Mouse (Mus musculus) kidney, embryonic 16.5 days (tissue): Measurements from ENCODE around the gene Fam78b. TPM values are rescaled to one million over a fixed set of nuclear protein-coding genes. Genes with fewer than 3 reads are reported as not detected.
A peak's percentile ranks its signal among the peaks of the same experiment; 100 is the strongest.

Source experiments
- ATAC-seq: fragments of 200-750 bp; cut with Nextera tagmentation; 2 replicates; pipeline ENCODE4 v1.8.0; 2017; ENCODE audit warnings: moderate TSS enrichment; ENCODE audit not compliant: low FRiP score, low TSS enrichment
- H3K27ac ChIP-seq: fragments of 300-500 bp; sonication (generic); 2 replicates; pipeline ENCODE4 v1.5.1; 2014; ENCODE audit warnings: low read length
- H3K27me3 ChIP-seq: fragments of 300-500 bp; sonication (generic); 2 replicates; pipeline ENCODE4 v1.6.1; 2014; ENCODE audit warnings: low read length, control low read depth, mixed read lengths; ENCODE audit not compliant: insufficient read depth
- H3K36me3 ChIP-seq: fragments of 300-500 bp; sonication (generic); 2 replicates; pipeline ENCODE4 v1.6.1; 2014; ENCODE audit warnings: low read length, control low read depth, mixed read lengths; ENCODE audit not compliant: insufficient read depth
- H3K4me1 ChIP-seq: fragments of 300-500 bp; sonication (generic); 2 replicates; pipeline ENCODE4 v1.6.1; 2014; ENCODE audit warnings: low read length, control low read depth, mixed read lengths; ENCODE audit not compliant: insufficient read depth
- H3K4me2 ChIP-seq: fragments of 300-500 bp; sonication (generic); replicated peaks from 2 replicates; pipeline ENCODE4 v1.6.1; 2014; ENCODE audit warnings: low read depth, low read length
- H3K4me3 ChIP-seq: fragments of 300-500 bp; sonication (generic); 2 replicates; pipeline ENCODE4 v1.5.1; 2014; ENCODE audit warnings: mild to moderate bottlenecking, low read length
- H3K9ac ChIP-seq: fragments of 300-500 bp; sonication (generic); replicated peaks from 2 replicates; pipeline ENCODE4 v1.6.1; 2014; ENCODE audit warnings: low read length
- H3K9me3 ChIP-seq: fragments of 300-500 bp; sonication (generic); 2 replicates; pipeline ENCODE4 v1.6.1; 2016; ENCODE audit warnings: low read length, control low read depth
- WGBS: fragments of 180-500 bp; shearing (Covaris S2); extraction: QIAGEN DNeasy Blood & Tissue Kit; methylation state at CpG from one replicate; pipeline ENCODE4 v1.1.7; 2014; 5-methylcytosine and 5-hydroxymethylcytosine counted together
- polyA plus RNA-seq: library from polyadenylated mRNA; unstranded; fragments of >200 nt; fragmentation: Nextera tagmentation; extraction: Ambion mirVana; gene quantifications from 2 replicates; pipeline ENCODE4 v1.2.1, GENCODE M21; 2015

Gene Fam78b
- polyA plus RNA-seq, 1 experiment from 2014 or later: 0.34 TPM

GRCm38 (mm10) chr1:167082506-167083100 is 81.4 kb downstream of the Fam78b start:
- WGBS: 20% methylated on average over 4 of the region's 4 CpGs
- H3K4me3 ChIP-seq: no peak overlapping the region
- no peak overlapping the region for H3K4me2 ChIP-seq
- H3K27me3 ChIP-seq: no peaks in the 10 kb centered on the region
- no peaks in the 10 kb centered on the region for H3K36me3 ChIP-seq
- no peaks in the 10 kb centered on the region for H3K9me3 ChIP-seq
- ATAC-seq: peak; percentile 54; the same call in 1 of the 2 replicates
- H3K9ac ChIP-seq: no peak overlapping the region
- no peaks in the 10 kb centered on the region for H3K4me1 ChIP-seq
- H3K27ac ChIP-seq: no peak overlapping the region

GRCm38 (mm10) chr1:167083181-167083580 is 82.0 kb downstream of the Fam78b start:
- Histone ChIP-seq H3K4me2 (no peak overlapping the region), H3K36me3 (no peaks in the 10 kb centered on the region), H3K4me1 (no peaks in the 10 kb centered on the region), H3K27ac (no peak overlapping the region), H3K9me3 (no peaks in the 10 kb centered on the region), H3K9ac (no peak overlapping the region), H3K27me3 (no peaks in the 10 kb centered on the region), H3K4me3 (no peak overlapping the region)
- WGBS: 73% methylated on average over 2 of the region's 2 CpGs
- no peak for ATAC-seq

- H3K4me1 ChIP-seq: no peaks in the 10 kb centered on the region
- no peaks in the 10 kb centered on the region for H3K36me3 ChIP-seq
- H3K9ac ChIP-seq: no peak overlapping the region
- no peaks in the 10 kb centered on the region for H3K9me3 ChIP-seq
- H3K4me2 ChIP-seq: no peak overlapping the region
- H3K4me3 ChIP-seq: no peak overlapping the region
- H3K27ac ChIP-seq: no peak overlapping the region
- ATAC-seq: no peak
- no peaks in the 10 kb centered on the region for H3K27me3 ChIP-seq
Measured at GRCm38 (mm10) chr1:167084330-167084729, 83.1 kb downstream of the Fam78b start.

GRCm38 (mm10) chr1:167085461-167085860 is 84.2 kb downstream of the Fam78b start:
- Histone ChIP-seq H3K4me3 (no peak overlapping the region), H3K4me1 (no peaks in the 10 kb centered on the region), H3K4me2 (no peak overlapping the region), H3K9me3 (no peaks in the 10 kb centered on the region), H3K9ac (no peak overlapping the region), H3K27ac (no peak overlapping the region), H3K27me3 (no peaks in the 10 kb centered on the region), H3K36me3 (no peaks in the 10 kb centered on the region)
- no peak for ATAC-seq
- WGBS: 84% methylated on average over 4 of the region's 4 CpGs

- no peaks in the 10 kb centered on the region for H3K4me1 ChIP-seq
- no peak overlapping the region for H3K27ac ChIP-seq
- no peaks in the 10 kb centered on the region for H3K36me3 ChIP-seq
- H3K4me2 ChIP-seq: no peak overlapping the region
- H3K4me3 ChIP-seq: no peak overlapping the region
- no peak for ATAC-seq
- no peaks in the 10 kb centered on the region for H3K27me3 ChIP-seq
- WGBS: 87% methylated on average over 6 of the region's 6 CpGs
- no peak overlapping the region for H3K9ac ChIP-seq
- H3K9me3 ChIP-seq: no peaks in the 10 kb centered on the region
Measured at GRCm38 (mm10) chr1:167090466-167090865, 89.2 kb downstream of the Fam78b start.

GRCm38 (mm10) chr1:167093551-167093950 is 92.3 kb downstream of the Fam78b start:
- Histone ChIP-seq H3K36me3 (no peaks in the 10 kb centered on the region), H3K4me1 (no peaks in the 10 kb centered on the region), H3K27me3 (no peaks in the 10 kb centered on the region), H3K9me3 (no peaks in the 10 kb centered on the region), H3K27ac (no peak overlapping the region), H3K4me2 (no peak overlapping the region), H3K9ac (no peak overlapping the region), H3K4me3 (no peak overlapping the region)
- WGBS: 63% methylated on average over 3 of the region's 3 CpGs
- no peak for ATAC-seq

GRCm38 (mm10) chr1:167094589-167095148 is 93.5 kb downstream of the Fam78b start:
- H3K4me3 ChIP-seq: no peak overlapping the region
- no peaks in the 10 kb centered on the region for H3K4me1 ChIP-seq
- no peaks in the 10 kb centered on the region for H3K27me3 ChIP-seq
- no peaks in the 10 kb centered on the region for H3K36me3 ChIP-seq
- no peaks in the 10 kb centered on the region for H3K9me3 ChIP-seq
- no peak overlapping the region for H3K27ac ChIP-seq
- WGBS: 77% methylated on average over 10 of the region's 10 CpGs
- no peak overlapping the region for H3K9ac ChIP-seq
- no peak overlapping the region for H3K4me2 ChIP-seq
- ATAC-seq: no peak

- H3K9ac ChIP-seq: no peak overlapping the region
- no peaks in the 10 kb centered on the region for H3K4me1 ChIP-seq
- H3K36me3 ChIP-seq: no peaks in the 10 kb centered on the region
- 90% methylated on average over 7 of the region's 7 CpGs for WGBS
- H3K9me3 ChIP-seq: no peaks in the 10 kb centered on the region
- no peak overlapping the region for H3K4me2 ChIP-seq
- ATAC-seq: no peak
- no peaks in the 10 kb centered on the region for H3K27me3 ChIP-seq
- no peak overlapping the region for H3K27ac ChIP-seq
- H3K4me3 ChIP-seq: no peak overlapping the region
Measured at GRCm38 (mm10) chr1:167098741-167099140, 97.5 kb downstream of the Fam78b start.

- Histone ChIP-seq H3K9ac (no peak overlapping the region), H3K4me3 (no peak overlapping the region), H3K9me3 (no peaks in the 10 kb centered on the region), H3K27ac (no peak overlapping the region), H3K4me2 (no peak overlapping the region; the same call in 1 of the 2 replicates), H3K27me3 (no peaks in the 10 kb centered on the region), H3K4me1 (no peaks in the 10 kb centered on the region), H3K36me3 (no peaks in the 10 kb centered on the region)
- ATAC-seq: no peak
- 54% methylated on average over 8 of the region's 8 CpGs for WGBS
Measured at GRCm38 (mm10) chr1:167102046-167102445, 100.8 kb downstream of the Fam78b start.

GRCm38 (mm10) chr1:167102566-167102965 is 101.3 kb downstream of the Fam78b start:
- no peak overlapping the region for H3K27ac ChIP-seq
- H3K4me2 ChIP-seq: no peak overlapping the region; the same call in 1 of the 2 replicates
- no peaks in the 10 kb centered on the region for H3K9me3 ChIP-seq
- H3K9ac ChIP-seq: no peak overlapping the region
- no peak for ATAC-seq
- H3K36me3 ChIP-seq: no peaks in the 10 kb centered on the region
- H3K4me3 ChIP-seq: no peak overlapping the region
- WGBS: 59% methylated on average over 9 of the region's 9 CpGs
- H3K27me3 ChIP-seq: no peaks in the 10 kb centered on the region
- H3K4me1 ChIP-seq: no peaks in the 10 kb centered on the region
